Mouse (Mus musculus) liver, embryonic 12.5 days (tissue): ENCODE measurements at regions not wholly inside any gene's neighbourhood (a gene's known extent, or its start where the extent isn't known, plus 50 kb on each side); places are given as distances from the start of the nearest gene placed in this dataset.

Experiments
- ATAC-seq: fragments of 200-750 bp; cut with Nextera tagmentation; 2 replicates; pipeline ENCODE4 v1.8.0; 2017; ENCODE audit warnings: moderate number of reproducible peaks, mild to moderate bottlenecking, moderate library complexity
- H3K27ac ChIP-seq: fragments of 300-500 bp; sonication (generic); 2 replicates; pipeline ENCODE4 v1.5.1; 2016; ENCODE audit warnings: mild to moderate bottlenecking
- H3K27me3 ChIP-seq: fragments of 300-500 bp; sonication (generic); replicated peaks from 2 replicates; pipeline ENCODE4 v1.6.1; 2016; ENCODE audit warnings: mild to moderate bottlenecking, moderate library complexity
- H3K36me3 ChIP-seq: fragments of 300-500 bp; sonication (generic); 2 replicates; pipeline ENCODE4 v1.6.1; 2016; ENCODE audit warnings: mild to moderate bottlenecking, moderate library complexity
- H3K4me1 ChIP-seq: fragments of 300-500 bp; sonication (generic); 2 replicates; pipeline ENCODE4 v1.6.1; 2016
- H3K4me2 ChIP-seq: fragments of 300-500 bp; sonication (generic); 2 replicates; pipeline ENCODE4 v1.6.1; 2016; ENCODE audit warnings: mild to moderate bottlenecking, moderate library complexity
- H3K4me3 ChIP-seq: fragments of 300-500 bp; sonication (generic); 2 replicates; pipeline ENCODE4 v1.5.1; 2016; ENCODE audit warnings: mild to moderate bottlenecking, moderate library complexity
- H3K9ac ChIP-seq: fragments of 300-500 bp; sonication (generic); 2 replicates; pipeline ENCODE4 v1.6.1; 2016; ENCODE audit warnings: mild to moderate bottlenecking, moderate library complexity
- H3K9me3 ChIP-seq: fragments of 300-500 bp; sonication (generic); replicated peaks from 2 replicates; pipeline ENCODE4 v1.6.1; 2016; ENCODE audit warnings: mild to moderate bottlenecking, moderate library complexity
- WGBS: fragments of 180-500 bp; shearing (Covaris S2); methylation state at CpG from one replicate; pipeline ENCODE4 v1.1.7; 2016; ENCODE audit not compliant: insufficient replicate concordance; 5-methylcytosine and 5-hydroxymethylcytosine counted together

- 63% methylated on average over 6 of the region's 6 CpGs for WGBS
- no peaks in the 10 kb centered on the region for H3K9me3 ChIP-seq
- no peak overlapping the region for H3K4me2 ChIP-seq
- H3K27ac ChIP-seq: no peak overlapping the region
- no peak overlapping the region for H3K9ac ChIP-seq
- H3K4me1 ChIP-seq: no peaks in the 10 kb centered on the region
- no peak overlapping the region for H3K4me3 ChIP-seq
- H3K36me3 ChIP-seq: no peaks in the 10 kb centered on the region
- no peak for ATAC-seq
- no peaks in the 10 kb centered on the region for H3K27me3 ChIP-seq
These were observed 58.5 kb upstream of the Hoxc13 start for GRCm38 (mm10) chr15:102862374-102862773.

- Histone ChIP-seq H3K9me3 (no peaks in the 10 kb centered on the region), H3K4me3 (no peak overlapping the region), H3K4me2 (no peak overlapping the region), H3K9ac (no peak overlapping the region), H3K27ac (no peak overlapping the region), H3K36me3 (no peaks in the 10 kb centered on the region), H3K27me3 (0 out of 2 replicates have a peak, but pooled peaks cover 3% of the 10 kb centered on the region), H3K4me1 (no peaks in the 10 kb centered on the region)
- 56% methylated on average over 3 of the region's 3 CpGs for WGBS
- no peak for ATAC-seq
These were observed 54.1 kb upstream of the Hoxc13 start for GRCm38 (mm10) chr15:102866788-102867187.
